Mouse (Mus musculus): Measurements from ENCODE around the gene Eloa. TPM values are rescaled to one million over a fixed set of nuclear protein-coding genes. Genes with fewer than 3 reads are reported as not detected.

Gene Eloa
- polyA plus RNA-seq, 1 experiment from 2014 or later = 32.5 TPM

DNA sequence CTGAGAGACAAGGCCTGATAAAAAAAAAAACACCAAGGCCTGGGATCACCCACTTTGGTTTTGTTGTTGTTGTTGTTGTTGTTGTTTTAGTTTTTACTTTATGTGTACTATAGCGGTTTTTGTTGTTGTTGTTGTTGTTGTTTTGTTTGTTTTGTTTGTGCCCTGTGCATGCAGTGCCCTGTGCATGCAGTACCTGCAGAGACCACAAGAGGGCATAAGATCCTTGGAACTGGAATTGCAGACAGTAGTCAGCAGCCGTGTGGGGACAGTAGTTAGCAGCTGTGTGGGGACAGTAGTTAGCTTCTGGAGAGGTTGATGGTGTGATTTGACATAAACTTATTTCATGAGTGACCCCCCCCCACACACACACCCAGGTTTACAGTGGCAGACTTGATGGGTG lies 67.3 kb downstream of the Eloa start:
- WGBS = 7% methylated on average over 2 of the region's 2 CpGs
- peak; percentile 60 for ATAC-seq
- peaks cover 10% of the 10 kb centered on the region for H3K36me3 ChIP-seq (ENCODE audit: control insufficient read depth, insufficient read depth)

More for the DNA sequence above, 67.3 kb downstream of the Eloa start:
- 0 out of 2 replicates have a peak, but pooled peaks cover 2% of the 10 kb centered on the region for H3K9me3 ChIP-seq (ENCODE audit: control insufficient read depth, low read length)
- H3K4me1 ChIP-seq (replicated peaks; ENCODE audit: control insufficient read depth, insufficient read depth, low read length) = no peaks in the 10 kb centered on the region
- H3K9ac ChIP-seq (replicated peaks; ENCODE audit: low read depth, low read length) = no peak overlapping the region
- no peak overlapping the region for H3K4me3 ChIP-seq (replicated peaks; ENCODE audit: low read length)
- no peak overlapping the region for H3K27ac ChIP-seq (ENCODE audit: low read length)
- no peak overlapping the region for H3K4me2 ChIP-seq (ENCODE audit: low read length)
- no peaks in the 10 kb centered on the region for H3K27me3 ChIP-seq (replicated peaks; ENCODE audit: control insufficient read depth, insufficient read depth, low read length)

Other genes starting within 250 kb of the Eloa start
- 253 and 294 TPM in 2 replicates for gene Srsf10, start 166.0 kb downstream of the Eloa start, polyA plus RNA-seq (2015; fragmentation: Nextera tagmentation; extraction: Ambion mirVana)
- gene Pnrc2, start 147.9 kb downstream of the Eloa start, polyA plus RNA-seq (2015; fragmentation: Nextera tagmentation; extraction: Ambion mirVana) = 120 and 140 TPM in 2 replicates
- 0.12 TPM in 1 of 2 replicates, not detected in the other for gene Cnr2, start 126.4 kb downstream of the Eloa start, polyA plus RNA-seq (2015; fragmentation: Nextera tagmentation; extraction: Ambion mirVana)
- gene Fuca1, start 101.0 kb downstream of the Eloa start, polyA plus RNA-seq (2015; fragmentation: Nextera tagmentation; extraction: Ambion mirVana) = 52.9 and 58.8 TPM in 2 replicates
- gene Hmgcl, start 75.3 kb downstream of the Eloa start, polyA plus RNA-seq (2015; fragmentation: Nextera tagmentation; extraction: Ambion mirVana) = 62.2 and 67.9 TPM in 2 replicates
- 34.7 and 44.1 TPM in 2 replicates for gene Gale, start 58.0 kb downstream of the Eloa start, polyA plus RNA-seq (2015; fragmentation: Nextera tagmentation; extraction: Ambion mirVana)
- 169 and 197 TPM in 2 replicates for gene Lypla2, start 49.1 kb downstream of the Eloa start, polyA plus RNA-seq (2015; fragmentation: Nextera tagmentation; extraction: Ambion mirVana)
- 56.0 and 56.1 TPM in 2 replicates for gene Pithd1, start 34.5 kb downstream of the Eloa start, polyA plus RNA-seq (2015; fragmentation: Nextera tagmentation; extraction: Ambion mirVana)
- gene Rpl11, start 31.7 kb upstream of the Eloa start, polyA plus RNA-seq (2015; fragmentation: Nextera tagmentation; extraction: Ambion mirVana) = 281 and 302 TPM in 2 replicates
- gene Id3, start 121.7 kb upstream of the Eloa start, polyA plus RNA-seq (2015; fragmentation: Nextera tagmentation; extraction: Ambion mirVana) = 85.1 and 102 TPM in 2 replicates
- gene E2f2, start 150.6 kb upstream of the Eloa start, polyA plus RNA-seq (2015; fragmentation: Nextera tagmentation; extraction: Ambion mirVana) = 3.9 and 4.3 TPM in 2 replicates
- 3.7 and 4.1 TPM in 2 replicates for gene Asap3, start 184.6 kb upstream of the Eloa start, polyA plus RNA-seq (2015; fragmentation: Nextera tagmentation; extraction: Ambion mirVana)
- gene Tcea3, start 226.0 kb upstream of the Eloa start, polyA plus RNA-seq (2015; fragmentation: Nextera tagmentation; extraction: Ambion mirVana) = 0.44 and 1.2 TPM in 2 replicates